Mouse (Mus musculus) heart, adult 2 months (tissue): ENCODE data around the gene Abcb1b.

Source experiments
- CTCF ChIP-seq: fragments of 200-600 bp; IDR thresholded peaks from 2 replicates; pipeline ENCODE4 v1.8.1; 2022; ENCODE audit warnings: antibody characterized with exemption, mild to moderate bottlenecking, moderate library complexity
- EP300 ChIP-seq: fragments of 200-500 bp; IDR thresholded peaks from 2 replicates; pipeline ENCODE4 v1.6.1; 2011; ENCODE audit warnings: low read depth, low read length, control low read depth; ENCODE audit not compliant: insufficient read depth
- POLR2A ChIP-seq: fragments of 200-500 bp; IDR thresholded peaks from 2 replicates; pipeline ENCODE4 v1.6.1; 2011; ENCODE audit warnings: mild to moderate bottlenecking, low read depth, low read length, control low read depth; ENCODE audit not compliant: insufficient read depth

DNA sequence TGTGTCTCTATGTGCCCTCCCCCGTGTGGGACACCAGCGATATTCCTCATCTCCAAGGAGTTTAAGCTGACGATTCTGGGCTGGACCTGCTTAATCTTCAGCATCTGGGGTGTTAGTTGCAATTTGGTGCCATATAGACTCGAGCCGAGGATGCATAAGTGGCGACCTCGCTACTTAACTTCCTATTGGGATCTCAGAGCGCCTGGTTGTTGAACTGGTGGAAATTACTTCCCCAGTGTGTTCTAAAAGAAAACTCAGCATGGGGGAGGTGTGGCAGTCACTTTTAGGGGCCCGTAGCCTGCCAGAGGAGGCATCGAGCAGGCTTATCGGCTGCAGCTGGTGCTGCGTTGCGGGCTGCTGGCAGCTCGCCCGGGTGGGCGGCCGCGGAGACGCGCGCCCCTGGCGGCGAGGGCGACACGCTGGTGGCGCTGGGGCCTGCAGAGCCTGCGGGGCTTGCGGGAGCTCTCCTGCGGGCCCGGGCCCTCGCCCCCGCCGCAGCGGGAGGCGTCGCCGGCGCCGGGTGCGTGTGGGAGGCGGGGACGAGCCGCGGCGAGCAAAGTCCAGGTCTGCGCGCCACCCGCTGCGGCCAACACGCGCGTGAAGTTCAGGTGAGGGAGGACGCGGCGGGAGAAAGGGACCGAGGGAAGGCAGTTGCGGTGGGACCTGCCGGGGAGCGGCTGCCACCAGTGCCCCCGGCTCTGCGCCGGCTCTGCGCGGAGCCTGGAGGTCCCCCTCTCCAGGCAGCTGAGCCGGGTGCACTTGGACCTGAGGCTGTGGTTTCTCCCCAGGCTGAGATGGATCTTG is 95.6 kb downstream of the Abcb1b start, which contains the start of gene Abcb4:
- TF ChIP-seq CTCF (peak; percentile 74), POLR2A (no peak), EP300 (no peak)
